Mouse (Mus musculus): ENCODE data around the gene Ankrd16. TPM values are rescaled to one million over a fixed set of nuclear protein-coding genes. Genes with fewer than 3 reads are reported as not detected.

The Ankrd16 gene
- polyA plus RNA-seq, 1 experiment from 2014 or later, result 24.2 TPM

DNA sequence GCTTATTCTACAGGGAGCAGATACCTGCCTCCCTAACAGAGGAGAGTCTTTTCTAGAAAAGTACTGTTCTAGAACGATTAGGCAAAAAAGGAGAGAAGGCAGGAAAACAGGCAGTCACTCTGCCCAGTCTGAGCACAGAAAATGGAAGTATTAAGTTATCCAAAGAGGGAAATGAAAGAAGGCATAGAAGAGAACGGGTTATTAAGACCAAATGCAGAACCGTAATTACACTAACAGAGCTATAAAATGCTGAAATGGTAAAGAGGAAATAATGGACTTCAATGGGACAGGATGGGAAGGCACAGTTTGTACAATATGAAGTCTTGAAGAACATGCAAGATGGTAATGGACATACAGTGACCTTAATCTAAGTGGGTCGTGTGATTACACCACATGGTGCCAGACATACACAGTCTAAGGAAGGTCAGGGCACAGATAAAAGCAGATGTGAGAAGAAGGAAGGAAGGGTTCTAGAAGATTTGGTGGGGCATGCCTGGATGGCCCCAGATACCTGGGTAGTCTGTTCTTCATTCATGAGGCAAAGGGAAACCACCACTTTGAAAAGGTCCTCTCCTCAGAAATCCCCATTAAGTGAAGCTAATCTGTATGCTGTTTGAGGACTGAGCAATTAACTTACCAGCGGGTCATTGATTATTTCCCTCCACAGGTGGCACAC lies 11.1 kb upstream of the Ankrd16 start:
- no peak overlapping the region for H3K4me2 ChIP-seq
- H3K4me1 ChIP-seq (replicated peaks; ENCODE audit: control insufficient read depth, insufficient read depth, low read length), result 0 out of 2 replicates have a peak, but pooled peaks cover 2% of the 10 kb centered on the region
- H3K27me3 ChIP-seq (replicated peaks; ENCODE audit: control insufficient read depth, insufficient read depth, low read length), result no peaks in the 10 kb centered on the region
- DNase-seq (ENCODE audit: low spot score) (no peak), ATAC-seq (replicated peaks; ENCODE audit: low FRiP score) (no peak)
- no peak overlapping the region for H3K27ac ChIP-seq (ENCODE audit: low read depth, low read length)
- 79% methylated on average over 5 of the region's 5 CpGs for WGBS
- no peak overlapping the region for H3K9ac ChIP-seq (ENCODE audit: low read depth, low read length)
- no peaks in the 10 kb centered on the region for H3K9me3 ChIP-seq (ENCODE audit: control insufficient read depth, low read length)
- no peak overlapping the region for H3K4me3 ChIP-seq (ENCODE audit: low read depth, low read length)
- peaks cover 22% of the 10 kb centered on the region for H3K36me3 ChIP-seq (ENCODE audit: control insufficient read depth, insufficient read depth, low read length)

DNA sequence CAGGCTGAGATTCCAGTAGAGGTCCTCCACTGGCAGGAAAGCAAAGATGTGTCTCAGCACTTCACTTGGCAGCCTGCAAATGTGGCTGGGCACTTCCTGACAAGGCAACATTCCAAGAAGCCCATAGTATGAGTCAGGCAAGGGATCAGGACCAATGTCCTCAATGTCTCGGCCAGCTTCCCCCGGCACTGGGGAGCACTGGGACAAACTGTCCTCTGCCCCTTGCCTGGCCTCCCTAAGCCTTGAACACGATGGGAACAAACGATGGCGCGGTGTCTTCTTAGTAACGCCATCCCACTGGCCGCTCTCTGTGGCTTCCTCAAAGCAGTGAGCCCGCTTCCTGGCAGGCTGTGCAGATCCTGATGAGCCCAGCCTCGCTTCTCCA lies 10.5 kb upstream of the Ankrd16 start:
- Histone ChIP-seq H3K9me3 (ENCODE audit: control insufficient read depth, low read length) (no peaks in the 10 kb centered on the region), H3K9ac (ENCODE audit: low read depth, low read length) (no peak overlapping the region), H3K27me3 (replicated peaks; ENCODE audit: control insufficient read depth, insufficient read depth, low read length) (no peaks in the 10 kb centered on the region), H3K4me1 (replicated peaks; ENCODE audit: control insufficient read depth, insufficient read depth, low read length) (0 out of 2 replicates have a peak, but pooled peaks cover 2% of the 10 kb centered on the region), H3K27ac (ENCODE audit: low read depth, low read length) (no peak overlapping the region), H3K4me3 (ENCODE audit: low read depth, low read length) (no peak overlapping the region), H3K4me2 (no peak overlapping the region), H3K36me3 (ENCODE audit: control insufficient read depth, insufficient read depth, low read length) (peaks cover 22% of the 10 kb centered on the region)
- DNase-seq (ENCODE audit: low spot score) (no peak), ATAC-seq (replicated peaks; ENCODE audit: low FRiP score) (no peak)
- 83% methylated on average over 10 of the region's 10 CpGs for WGBS

DNA sequence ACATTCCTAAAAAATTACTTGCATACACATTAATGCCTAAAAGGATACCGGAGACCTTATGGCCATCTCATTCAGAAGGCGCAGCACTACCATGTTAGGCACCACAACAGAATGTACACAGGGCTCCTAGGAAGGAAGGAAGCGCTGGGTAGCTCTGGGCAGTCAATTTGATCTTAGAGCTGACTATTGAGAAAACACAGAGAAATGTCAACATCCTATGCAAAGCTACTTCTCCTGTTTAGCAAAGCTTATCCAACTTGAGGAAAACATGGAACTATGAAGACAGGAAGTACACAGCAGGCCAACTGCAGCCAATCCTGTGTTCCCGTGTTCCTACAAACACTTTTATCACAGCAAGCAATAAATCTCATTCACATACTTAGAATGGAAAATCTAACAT lies 6.0 kb upstream of the Ankrd16 start:
- Histone ChIP-seq H3K27ac (ENCODE audit: low read depth, low read length) (no peak overlapping the region), H3K36me3 (ENCODE audit: control insufficient read depth, insufficient read depth, low read length) (peaks cover 8% of the 10 kb centered on the region), H3K4me2 (no peak overlapping the region), H3K9ac (ENCODE audit: low read depth, low read length) (no peak overlapping the region), H3K27me3 (replicated peaks; ENCODE audit: control insufficient read depth, insufficient read depth, low read length) (no peaks in the 10 kb centered on the region), H3K4me3 (ENCODE audit: low read depth, low read length) (no peak overlapping the region), H3K4me1 (replicated peaks; ENCODE audit: control insufficient read depth, insufficient read depth, low read length) (peaks cover 2% of the 10 kb centered on the region; the same call in 1 of the 2 replicates), H3K9me3 (ENCODE audit: control insufficient read depth, low read length) (no peaks in the 10 kb centered on the region)
- DNase-seq (ENCODE audit: low spot score), result no peak
- WGBS, result 84% methylated on average over 4 of the region's 4 CpGs
- no peak for ATAC-seq (replicated peaks; ENCODE audit: low FRiP score)

DNA sequence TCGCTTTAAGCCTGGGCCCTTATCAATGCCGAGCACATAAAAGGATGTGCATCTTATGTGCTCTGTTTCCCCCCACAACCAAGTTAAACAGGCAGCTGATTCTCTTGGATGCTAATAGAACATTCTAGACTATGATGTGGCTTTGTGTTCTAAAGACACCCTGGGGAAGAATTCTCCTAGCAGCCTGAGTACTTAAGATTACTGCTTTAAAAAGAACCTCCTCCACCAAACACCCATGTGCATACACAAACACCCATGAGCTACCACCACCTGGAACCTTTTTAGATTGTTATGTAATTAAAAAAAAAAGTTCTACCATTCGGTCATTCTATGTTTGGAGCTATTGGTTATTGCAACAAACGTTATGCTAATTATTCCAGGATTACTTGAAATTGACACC lies 5.3 kb upstream of the Ankrd16 start:
- WGBS, result 76% methylated on average over 4 of the region's 4 CpGs
- H3K9ac ChIP-seq (ENCODE audit: low read depth, low read length), result no peak overlapping the region
- DNase-seq (ENCODE audit: low spot score), result no peak
- H3K27me3 ChIP-seq (replicated peaks; ENCODE audit: control insufficient read depth, insufficient read depth, low read length), result no peaks in the 10 kb centered on the region
- ATAC-seq (replicated peaks; ENCODE audit: low FRiP score), result no peak
- H3K4me1 ChIP-seq (replicated peaks; ENCODE audit: control insufficient read depth, insufficient read depth, low read length), result peaks cover 2% of the 10 kb centered on the region; the same call in 1 of the 2 replicates
- H3K4me3 ChIP-seq (ENCODE audit: low read depth, low read length), result no peak overlapping the region
- H3K36me3 ChIP-seq (ENCODE audit: control insufficient read depth, insufficient read depth, low read length), result peaks cover 3% of the 10 kb centered on the region
- no peaks in the 10 kb centered on the region for H3K9me3 ChIP-seq (ENCODE audit: control insufficient read depth, low read length)
- H3K4me2 ChIP-seq, result no peak overlapping the region
- H3K27ac ChIP-seq (ENCODE audit: low read depth, low read length), result no peak overlapping the region

DNA sequence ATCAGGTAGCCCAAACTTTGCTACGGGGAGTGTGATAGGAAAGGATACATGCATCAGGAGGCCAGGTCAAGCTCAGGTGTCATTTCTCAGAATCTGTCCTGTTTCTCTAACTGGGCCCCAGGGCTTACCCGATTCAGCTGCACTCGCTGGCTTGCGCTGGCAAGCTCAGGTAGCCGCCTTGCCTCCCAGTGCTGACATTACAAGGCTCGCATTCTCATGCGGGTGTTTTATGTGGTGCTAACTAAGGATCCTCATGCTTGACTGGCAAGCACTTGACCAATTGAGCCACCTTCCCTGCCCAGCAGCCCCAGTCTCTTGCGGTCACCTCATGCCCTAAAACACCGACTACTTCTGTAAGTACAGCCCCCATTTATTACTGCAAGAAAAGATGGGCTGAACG lies 3.2 kb upstream of the Ankrd16 start:
- no peaks in the 10 kb centered on the region for H3K27me3 ChIP-seq (replicated peaks; ENCODE audit: control insufficient read depth, insufficient read depth, low read length)
- ATAC-seq (replicated peaks; ENCODE audit: low FRiP score) (no peak), DNase-seq (ENCODE audit: low spot score) (no peak)
- no peak overlapping the region for H3K4me2 ChIP-seq
- no peak overlapping the region for H3K27ac ChIP-seq (ENCODE audit: low read depth, low read length)
- H3K9me3 ChIP-seq (ENCODE audit: control insufficient read depth, low read length), result no peaks in the 10 kb centered on the region
- H3K4me3 ChIP-seq (ENCODE audit: low read depth, low read length), result no peak overlapping the region
- 87% methylated on average over 10 of the region's 10 CpGs for WGBS
- peaks cover 2% of the 10 kb centered on the region; the same call in 1 of the 2 replicates for H3K36me3 ChIP-seq (ENCODE audit: control insufficient read depth, insufficient read depth, low read length)
- peaks cover 6% of the 10 kb centered on the region; the same call in 1 of the 2 replicates for H3K4me1 ChIP-seq (replicated peaks; ENCODE audit: control insufficient read depth, insufficient read depth, low read length)
- no peak overlapping the region for H3K9ac ChIP-seq (ENCODE audit: low read depth, low read length)

DNA sequence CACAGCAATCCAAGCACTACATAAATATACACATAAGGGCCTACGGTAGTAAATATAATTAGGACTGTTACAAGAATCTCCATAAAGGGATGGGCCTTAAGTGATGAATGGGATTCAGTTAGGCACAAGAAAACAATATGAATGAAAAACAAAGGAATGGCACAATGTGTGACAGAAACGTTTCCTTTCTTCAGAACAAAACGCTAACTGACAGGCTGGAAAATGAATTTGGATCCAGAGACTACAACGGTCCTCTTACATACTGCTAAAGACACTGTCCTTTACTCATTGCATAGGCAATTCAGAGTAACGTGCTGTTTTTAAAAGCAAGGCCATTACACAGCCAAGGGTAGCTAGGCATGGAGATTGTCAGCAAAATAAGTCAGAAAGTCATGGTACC lies 2.6 kb upstream of the Ankrd16 start:
- Histone ChIP-seq H3K4me3 (ENCODE audit: low read depth, low read length) (no peak overlapping the region), H3K27me3 (replicated peaks; ENCODE audit: control insufficient read depth, insufficient read depth, low read length) (no peaks in the 10 kb centered on the region), H3K4me1 (replicated peaks; ENCODE audit: control insufficient read depth, insufficient read depth, low read length) (peaks cover 9% of the 10 kb centered on the region; the same call in 1 of the 2 replicates), H3K9me3 (ENCODE audit: control insufficient read depth, low read length) (no peaks in the 10 kb centered on the region), H3K9ac (ENCODE audit: low read depth, low read length) (no peak overlapping the region), H3K27ac (ENCODE audit: low read depth, low read length) (no peak overlapping the region), H3K4me2 (no peak overlapping the region), H3K36me3 (ENCODE audit: control insufficient read depth, insufficient read depth, low read length) (peaks cover under 1% of the 10 kb centered on the region; the same call in 1 of the 2 replicates)
- no peak for ATAC-seq (replicated peaks; ENCODE audit: low FRiP score)
- WGBS, result 91% methylated on average over 5 of the region's 5 CpGs
- DNase-seq (ENCODE audit: low spot score), result no peak

DNA sequence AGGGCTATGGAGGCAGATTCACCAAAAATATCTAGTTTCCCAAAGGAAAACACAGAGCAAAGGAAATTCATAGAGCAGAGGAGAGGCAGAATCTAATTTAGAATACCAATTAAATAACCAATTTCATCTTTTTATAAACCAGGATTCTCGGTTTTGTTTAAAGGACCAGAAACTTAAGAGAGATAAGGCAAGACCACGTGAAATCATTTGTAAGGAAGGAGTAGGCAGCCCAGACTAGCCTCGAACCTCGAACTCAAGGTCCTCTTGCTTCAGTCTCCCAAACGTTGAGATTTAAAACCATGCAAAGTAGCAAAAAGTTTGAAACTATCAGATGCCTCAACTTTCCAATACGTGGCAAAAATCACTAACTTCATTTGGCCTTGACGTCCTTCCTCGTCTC lies 1.3 kb upstream of the Ankrd16 start:
- 44% methylated on average over 8 of the region's 8 CpGs for WGBS
- Histone ChIP-seq H3K9me3 (ENCODE audit: control insufficient read depth, low read length) (no peaks in the 10 kb centered on the region), H3K9ac (ENCODE audit: low read depth, low read length) (peak overlapping the region; percentile 82), H3K4me3 (ENCODE audit: low read depth, low read length) (peak overlapping the region; percentile 81), H3K4me1 (replicated peaks; ENCODE audit: control insufficient read depth, insufficient read depth, low read length) (peaks cover 7% of the 10 kb centered on the region; the same call in 1 of the 2 replicates), H3K36me3 (ENCODE audit: control insufficient read depth, insufficient read depth, low read length) (peaks cover 5% of the 10 kb centered on the region; the same call in 1 of the 2 replicates), H3K27me3 (replicated peaks; ENCODE audit: control insufficient read depth, insufficient read depth, low read length) (no peaks in the 10 kb centered on the region), H3K27ac (ENCODE audit: low read depth, low read length) (no peak overlapping the region), H3K4me2 (peak overlapping the region; percentile 74)
- DNase-seq (ENCODE audit: low spot score) (no peak), ATAC-seq (replicated peaks; ENCODE audit: low FRiP score) (no peak)

DNA sequence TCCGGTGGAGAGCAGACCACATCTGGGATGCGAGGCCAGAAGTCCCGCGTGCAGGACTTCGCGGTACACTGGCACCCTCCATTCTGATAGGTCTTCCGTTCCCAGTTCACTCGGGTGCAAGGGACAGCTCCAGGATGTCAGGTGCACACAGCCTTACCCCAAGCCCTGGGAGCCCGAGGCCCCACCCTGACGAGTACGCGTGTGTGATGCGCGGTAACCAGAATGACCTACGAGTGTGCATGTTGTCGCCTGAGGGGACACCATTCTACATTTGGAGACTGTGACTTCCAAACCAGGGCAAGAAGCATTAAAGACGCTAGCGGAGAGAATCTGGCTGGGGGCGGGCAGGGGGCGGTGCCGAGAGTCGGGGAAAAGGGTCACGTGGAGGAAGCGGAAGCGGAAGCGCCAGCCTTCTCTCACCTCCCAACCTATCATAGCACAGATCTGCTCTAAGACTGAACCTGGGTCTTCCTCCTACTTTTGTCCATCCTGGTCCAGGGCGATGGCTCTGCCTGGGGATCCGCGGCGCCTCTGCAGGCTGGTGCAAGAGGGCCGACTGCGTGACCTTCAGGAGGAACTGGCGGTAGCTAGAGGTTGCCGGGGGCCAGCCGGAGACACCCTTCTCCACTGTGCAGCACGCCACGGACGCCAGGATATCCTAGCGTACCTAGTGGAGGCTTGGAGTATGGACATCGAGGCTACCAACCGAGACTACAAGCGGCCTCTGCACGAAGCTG lies 579 bp downstream of the Ankrd16 start:
- DNase-seq (ENCODE audit: low spot score), result peak; percentile 93
- H3K27me3 ChIP-seq (replicated peaks; ENCODE audit: control insufficient read depth, insufficient read depth, low read length), result no peaks in the 10 kb centered on the region
- peaks cover 18% of the 10 kb centered on the region; the same call in 1 of the 2 replicates for H3K36me3 ChIP-seq (ENCODE audit: control insufficient read depth, insufficient read depth, low read length)
- H3K4me3 ChIP-seq (ENCODE audit: low read depth, low read length), result peak overlapping the region; percentile 81
- peak overlapping the region; percentile 71 for H3K9ac ChIP-seq (ENCODE audit: low read depth, low read length)
- peak; percentile 86 for ATAC-seq (replicated peaks; ENCODE audit: low FRiP score)
- H3K27ac ChIP-seq (ENCODE audit: low read depth, low read length), result peak overlapping the region; percentile 69
- under 1% methylated on average over 43 of the region's 43 CpGs for WGBS
- H3K9me3 ChIP-seq (ENCODE audit: control insufficient read depth, low read length), result no peaks in the 10 kb centered on the region
- peaks cover 7% of the 10 kb centered on the region; the same call in 1 of the 2 replicates for H3K4me1 ChIP-seq (replicated peaks; ENCODE audit: control insufficient read depth, insufficient read depth, low read length)
- H3K4me2 ChIP-seq, result peak overlapping the region; percentile 73

Measured in liver, embryonic 11.5 days (tissue).